Comparison of ENCODE assay signal across 17 mouse cellular contexts in genomic region chr7:6300796-6301195, GRCm38 (mm10). TPM values are rescaled to one million over a fixed set of nuclear protein-coding genes. Genes with fewer than 3 reads are reported as not detected.
"Had no signal": no experiment of that assay in that cellular context is flagged by ENCODE, and none has a peak within 500 bp of the region (broad histone marks: within the 10 kb centered on the region; RNA-seq: fewer than 3 reads in every experiment).

No protein-coding gene starts in this region.

RNA-seq across cellular contexts. Expression of gene Gm3854, which starts 42.8 kb away (rescaled TPM):
- polyA plus RNA-seq: large intestine, adult 2 months; liver, adult 2 months had no signal

RNA-seq across cellular contexts. Expression of gene Epp13, which starts 48.3 kb away (rescaled TPM):
- polyA plus RNA-seq: heart, adult 2 months; heart, embryonic 11.5 days; heart, embryonic 13.5 days; heart, embryonic 15.5 days; heart, postnatal 0 days; hindbrain, embryonic 11.5 days; intestine, embryonic 14.5 days; intestine, embryonic 16.5 days; kidney, adult 2 months; kidney, embryonic 15.5 days; kidney, postnatal 0 days; limb, embryonic 11.5 days; limb, embryonic 13.5 days; limb, embryonic 15.5 days; liver, adult 2 months; liver, embryonic 12.5 days had no signal
